Mouse (Mus musculus) gastrocnemius, adult 8-10 months (tissue): ENCODE results near the gene Faiml. TPM values are rescaled to one million over a fixed set of nuclear protein-coding genes. Genes with fewer than 3 reads are reported as not detected.

ENCODE experiments used
- DNase-seq, 2 experiments: peaks; one replicate each; pipeline ENCODE4 v3.0.0; 2022; ENCODE audit warnings: low spot score in 2 of 2
- total RNA-seq, 4 experiments: library from RNA; stranded (reverse); gene quantifications; 2 replicates each; pipeline ENCODE4 v1.2.4; 2022

Gene Faiml
- not detected for total RNA-seq

GRCm38 (mm10) chr9:99237139-99237538 is at the start of gene Faiml:
TSS of gene Faiml (minus strand) at chr9:99237239.
- DNase-seq: no peak

GRCm38 (mm10) chr9:99258891-99259290 is 21.9 kb upstream of the Faiml start:
- DNase-seq: no peak

- DNase-seq: no peak
Measured at GRCm38 (mm10) chr9:99256821-99257220, 19.8 kb upstream of the Faiml start.

- no peak for DNase-seq
Measured at GRCm38 (mm10) chr9:99256206-99256605, 19.2 kb upstream of the Faiml start.

- DNase-seq: no peak
Measured at GRCm38 (mm10) chr9:99253861-99254260, 16.8 kb upstream of the Faiml start.

GRCm38 (mm10) chr9:99248906-99249305 is 11.9 kb upstream of the Faiml start:
- DNase-seq: no peak

GRCm38 (mm10) chr9:99248304-99248703 is 11.3 kb upstream of the Faiml start:
- no peak for DNase-seq

GRCm38 (mm10) chr9:99243895-99244293 is 6.9 kb upstream of the Faiml start:
- no peak for DNase-seq

GRCm38 (mm10) chr9:99243190-99243894 is 6.3 kb upstream of the Faiml start, which contains the start of gene Cep70:
TSS of gene Cep70 (plus strand) at chr9:99243367.
- peak; percentile 89 to 90 for DNase-seq

GRCm38 (mm10) chr9:99242533-99243189 is 5.6 kb upstream of the Faiml start:
- no peak for DNase-seq

GRCm38 (mm10) chr9:99242035-99242434 is 5.0 kb upstream of the Faiml start:
- peak in 1 of 2 experiments; percentile 9 for DNase-seq

GRCm38 (mm10) chr9:99240571-99240970 is 3.5 kb upstream of the Faiml start:
- no peak for DNase-seq

GRCm38 (mm10) chr9:99239256-99239655 is 2.2 kb upstream of the Faiml start:
- no peak for DNase-seq

GRCm38 (mm10) chr9:99238276-99238675 is 1.2 kb upstream of the Faiml start:
- DNase-seq: no peak

- DNase-seq: no peak
Measured at GRCm38 (mm10) chr9:99229450-99229849, 7.6 kb downstream of the Faiml start.

- no peak for DNase-seq
Measured at GRCm38 (mm10) chr9:99224583-99224982, 12.5 kb downstream of the Faiml start.

- DNase-seq: no peak
Measured at GRCm38 (mm10) chr9:99221636-99222035, 15.4 kb downstream of the Faiml start.

GRCm38 (mm10) chr9:99217999-99218719 is 18.9 kb downstream of the Faiml start:
- DNase-seq: no peak

- no peak for DNase-seq
Measured at GRCm38 (mm10) chr9:99216182-99216581, 20.9 kb downstream of the Faiml start.

- no peak for DNase-seq
Measured at GRCm38 (mm10) chr9:99212643-99213042, 24.4 kb downstream of the Faiml start.

GRCm38 (mm10) chr9:99183043-99183670 is 53.9 kb downstream of the Faiml start:
- DNase-seq: no peak

- DNase-seq: no peak
Measured at GRCm38 (mm10) chr9:99182121-99182520, 54.9 kb downstream of the Faiml start.
